Mouse (Mus musculus): ENCODE data around the gene Gm11020.

- no peak for TF ChIP-seq CTCF (IDR thresholded peaks at IDR 0.05)
- no peak for TF ChIP-seq EP300 (IDR thresholded peaks at IDR 0.05; ENCODE audit: insufficient read depth, low read depth, low read length)
- no peak for TF ChIP-seq POLR2A (IDR thresholded peaks at IDR 0.05; ENCODE audit: insufficient read depth, low read depth, low read length)
Observed at GRCm38 (mm10) chr8:104371121-104371520, 49.8 kb downstream of the Gm11020 start.
